Mouse (Mus musculus) testis, adult 2 months (tissue): ENCODE measurements at regions not wholly inside any gene's neighbourhood (a gene's known extent, or its start where the extent isn't known, plus 50 kb on each side); places are given as distances from the start of the nearest gene placed in this dataset.

Experiments
- CTCF ChIP-seq: fragments of 200-500 bp; IDR thresholded peaks from 2 replicates; pipeline ENCODE4 v1.5.1; 2012; ENCODE audit warnings: low read depth, mild to moderate bottlenecking, inconsistent platforms, low read length, moderate library complexity; ENCODE audit not compliant: control insufficient read depth, insufficient read depth, insufficient replicate concordance
- POLR2A ChIP-seq: fragments of 200-500 bp; IDR thresholded peaks from 2 replicates; pipeline ENCODE4 v1.6.1; 2012; ENCODE audit warnings: low read depth, mild to moderate bottlenecking, inconsistent platforms, low read length, moderate library complexity; ENCODE audit not compliant: control insufficient read depth

DNA sequence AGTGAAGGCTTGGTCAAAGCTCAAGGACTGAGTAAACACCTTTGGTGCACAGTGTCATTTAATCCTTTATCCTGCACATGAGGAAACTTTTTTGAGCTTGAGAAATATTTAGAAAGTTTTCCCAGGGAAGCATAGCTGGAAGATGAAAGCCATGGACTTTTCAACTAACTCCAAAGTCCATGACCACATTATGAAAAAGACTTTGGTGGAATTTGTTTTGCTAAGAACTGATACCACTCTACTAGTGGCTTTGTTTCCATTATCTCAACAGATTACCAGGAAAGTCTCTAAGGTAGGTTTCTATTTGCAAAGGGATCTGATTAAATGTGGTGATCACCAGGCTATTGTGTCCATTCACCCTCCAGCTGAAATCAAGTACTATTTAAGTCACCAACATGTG is 107.2 kb upstream of the Cop1 start:
- TF ChIP-seq CTCF (no peak), POLR2A (no peak)
